ENCODE assay signal across 8 mouse cellular contexts in the genomic region with DNA sequence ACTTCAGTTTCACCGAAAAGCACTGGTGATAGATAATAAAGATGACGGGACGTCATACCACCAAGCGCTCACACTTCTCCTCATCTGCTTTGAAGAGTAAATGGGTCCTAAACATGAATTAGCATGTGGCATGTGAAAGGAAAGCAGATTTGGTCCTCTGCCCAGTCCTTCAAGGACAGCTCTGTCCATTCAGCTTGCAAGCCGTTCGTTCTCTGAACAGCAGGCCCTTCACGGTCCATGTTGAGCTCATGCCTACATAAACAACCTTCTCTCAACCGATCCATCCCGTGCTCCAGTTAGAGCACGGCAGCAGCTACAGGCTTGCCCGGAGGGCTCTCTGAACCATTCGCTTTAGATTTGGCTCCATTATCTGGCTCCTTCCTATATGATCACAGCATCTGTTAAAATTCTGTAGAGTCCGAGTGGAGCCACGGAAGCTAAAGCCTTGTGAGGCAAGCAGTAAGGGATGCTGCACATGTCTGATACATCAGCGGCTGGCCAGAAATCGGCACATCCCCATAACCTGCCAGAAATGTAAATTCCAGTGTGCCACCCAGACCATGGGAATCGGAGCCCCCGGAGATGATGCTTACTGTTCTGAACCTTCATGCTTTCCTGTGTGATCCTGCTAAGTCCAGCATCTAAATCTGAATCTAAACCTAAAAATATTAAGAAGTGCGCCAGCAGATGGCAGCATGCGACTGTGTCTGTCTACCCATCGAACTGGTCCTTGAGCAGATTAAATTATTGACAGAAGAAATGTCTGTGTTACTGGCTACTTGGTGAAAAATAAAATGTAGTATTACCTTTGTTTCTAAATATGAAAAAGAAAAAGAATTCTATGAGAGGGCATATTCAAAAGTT.
DNase-seq lines count a peak whose midpoint lies in the region; ATAC-seq lines count a peak whose summit lies in the region.

No protein-coding gene starts in this region.

- WGBS in hindbrain, embryonic 10.5 days = 77% methylated on average over 21 of the region's 21 CpGs
- 69% methylated on average over 21 of the region's 21 CpGs for WGBS in hindbrain, embryonic 12.5 days
- WGBS in hindbrain, embryonic 11.5 days = 76% methylated on average over 21 of the region's 21 CpGs
- WGBS in midbrain, embryonic 14.5 days = 78% methylated on average over 21 of the region's 21 CpGs

- no peaks in the 10 kb centered on the region for H3K9me3 ChIP-seq in hindbrain, embryonic 10.5 days
- H3K9me3 ChIP-seq in hindbrain, embryonic 12.5 days (replicated peaks) = no peaks in the 10 kb centered on the region
- H3K9me3 ChIP-seq in hindbrain, embryonic 11.5 days (ENCODE audit: control insufficient read depth, low read length) = no peaks in the 10 kb centered on the region
- H3K9me3 ChIP-seq in midbrain, embryonic 14.5 days (ENCODE audit: control insufficient read depth, low read length) = no peaks in the 10 kb centered on the region

- DNase-seq in hindbrain, embryonic 10.5 days (ENCODE audit: low spot score) = peak; percentile 62
- peak; percentile 55 for DNase-seq in adrenal gland, postnatal 14 days
- peak; percentile 49 for DNase-seq in embryo, embryonic 9.5 days (ENCODE audit: extremely low spot score)
- peak; percentile 76 for DNase-seq in hindbrain, embryonic 11.5 days (ENCODE audit: low spot score)
- DNase-seq in left cerebral cortex, adult 18-20 months (ENCODE audit: low spot score in 2 of 2) = peak; percentile 80 to 86
- DNase-seq in midbrain, embryonic 14.5 days = peak; percentile 90
- DNase-seq in urinary bladder, postnatal 36 days (ENCODE audit: low spot score in 2 of 2) = peak; percentile 28 to 48

- H3K4me2 ChIP-seq in hindbrain, embryonic 12.5 days (replicated peaks) = no peak overlapping the region
- H3K4me2 ChIP-seq in hindbrain, embryonic 11.5 days (replicated peaks; ENCODE audit: low read depth, low read length) = no peak overlapping the region
- H3K4me2 ChIP-seq in midbrain, embryonic 14.5 days (ENCODE audit: low read length) = no peak overlapping the region

- 0 out of 2 replicates have a peak, but pooled peaks cover 4% of the 10 kb centered on the region for H3K4me1 ChIP-seq in hindbrain, embryonic 10.5 days (replicated peaks)
- H3K4me1 ChIP-seq in hindbrain, embryonic 12.5 days = no peaks in the 10 kb centered on the region
- H3K4me1 ChIP-seq in hindbrain, embryonic 11.5 days (replicated peaks; ENCODE audit: control insufficient read depth, insufficient read depth, low read length) = no peaks in the 10 kb centered on the region
- no peaks in the 10 kb centered on the region for H3K4me1 ChIP-seq in midbrain, embryonic 14.5 days (ENCODE audit: control insufficient read depth, insufficient read depth, low read length)

- no peak overlapping the region for H3K4me3 ChIP-seq in hindbrain, embryonic 10.5 days
- H3K4me3 ChIP-seq in hindbrain, embryonic 12.5 days = no peak overlapping the region
- H3K4me3 ChIP-seq in hindbrain, embryonic 11.5 days (ENCODE audit: low read depth, low read length) = no peak overlapping the region
- no peak overlapping the region for H3K4me3 ChIP-seq in midbrain, embryonic 14.5 days (replicated peaks; ENCODE audit: low read depth, low read length)

- no peak overlapping the region for H3K9ac ChIP-seq in hindbrain, embryonic 12.5 days
- H3K9ac ChIP-seq in hindbrain, embryonic 11.5 days (ENCODE audit: low read depth, low read length) = no peak overlapping the region
- no peak overlapping the region for H3K9ac ChIP-seq in midbrain, embryonic 14.5 days (replicated peaks; ENCODE audit: low read length)

- no peaks in the 10 kb centered on the region for H3K27me3 ChIP-seq in hindbrain, embryonic 10.5 days (ENCODE audit: insufficient read depth, poor library complexity, severe bottlenecking)
- no peaks in the 10 kb centered on the region for H3K27me3 ChIP-seq in hindbrain, embryonic 12.5 days
- H3K27me3 ChIP-seq in hindbrain, embryonic 11.5 days (ENCODE audit: control insufficient read depth, insufficient read depth, low read length) = no peaks in the 10 kb centered on the region
- H3K27me3 ChIP-seq in midbrain, embryonic 14.5 days (ENCODE audit: control insufficient read depth, insufficient read depth, low read length) = no peaks in the 10 kb centered on the region

- no peaks in the 10 kb centered on the region for H3K36me3 ChIP-seq in hindbrain, embryonic 10.5 days
- no peaks in the 10 kb centered on the region for H3K36me3 ChIP-seq in hindbrain, embryonic 12.5 days
- no peaks in the 10 kb centered on the region for H3K36me3 ChIP-seq in hindbrain, embryonic 11.5 days (ENCODE audit: control insufficient read depth, insufficient read depth, low read length)
- H3K36me3 ChIP-seq in midbrain, embryonic 14.5 days (ENCODE audit: control insufficient read depth, insufficient read depth, low read length) = no peaks in the 10 kb centered on the region

- H3K27ac ChIP-seq in hindbrain, embryonic 10.5 days = no peak overlapping the region
- no peak overlapping the region for H3K27ac ChIP-seq in hindbrain, embryonic 12.5 days
- no peak overlapping the region for H3K27ac ChIP-seq in hindbrain, embryonic 11.5 days (ENCODE audit: low read depth, low read length)
- no peak overlapping the region for H3K27ac ChIP-seq in midbrain, embryonic 14.5 days (replicated peaks; ENCODE audit: low read depth, low read length)

- no peak for ATAC-seq in hindbrain, embryonic 12.5 days (ENCODE audit: low FRiP score)
- peak; percentile 59; the same call in 1 of the 2 replicates for ATAC-seq in hindbrain, embryonic 11.5 days (ENCODE audit: low FRiP score)
- no peak for ATAC-seq in midbrain, embryonic 14.5 days (ENCODE audit: low FRiP score, low TSS enrichment)

Comparison
In these comparisons a context has a peak if more than half of its experiments do, and no peak if none do; other contexts are left out.
1. DNase-seq: peak in every context shown above with its lines; median percentile 90 in midbrain, embryonic 14.5 days; 83 in left cerebral cortex, adult 18-20 months; 76 in hindbrain, embryonic 11.5 days; 62 in hindbrain, embryonic 10.5 days; 55 in adrenal gland, postnatal 14 days; 49 in embryo, embryonic 9.5 days; 38 in urinary bladder, postnatal 36 days.